Mouse (Mus musculus) C2C12 (cell line): ENCODE data around the gene A730071L15Rik.

Source experiments
- CEBPB ChIP-seq: IDR thresholded peaks from one replicate; pipeline ENCODE4 v1.6.1; 2011; ENCODE audit warnings: low read depth, mild to moderate bottlenecking, control low read depth, moderate library complexity
- CTCF ChIP-seq: IDR thresholded peaks from one replicate; pipeline ENCODE4 v1.5.1; 2011; ENCODE audit not compliant: control insufficient read depth, insufficient read depth, insufficient read length
- FOSL1 ChIP-seq: IDR thresholded peaks from one replicate; pipeline ENCODE4 v1.8.0; 2011; ENCODE audit warnings: mild to moderate bottlenecking, low read length; ENCODE audit not compliant: poor library complexity, insufficient read depth, severe bottlenecking
- MAX ChIP-seq: IDR thresholded peaks from one replicate; pipeline ENCODE4 v1.6.1; 2011; ENCODE audit warnings: mild to moderate bottlenecking, control low read depth
- MYOG ChIP-seq: IDR thresholded peaks from one replicate; pipeline ENCODE4 v1.6.1; 2011; ENCODE audit not compliant: control insufficient read depth, insufficient read length; ENCODE audit errors: extremely low read depth
- USF1 ChIP-seq: IDR thresholded peaks from one replicate; pipeline ENCODE4 v1.6.1; 2011; ENCODE audit warnings: low read depth, mild to moderate bottlenecking, control low read depth, moderate library complexity

- no peak for TF ChIP-seq CTCF
- no peak for TF ChIP-seq CEBPB
- no peak for TF ChIP-seq MYOG
- no peak for TF ChIP-seq USF1
- no peak for TF ChIP-seq MAX
- no peak for TF ChIP-seq FOSL1
These were observed 17.0 kb downstream of the A730071L15Rik start for GRCm38 (mm10) chr11:6216834-6217233.
